Mouse (Mus musculus): ENCODE measurements around the gene Zfp658.

- TF ChIP-seq ZC3H11A (IDR thresholded peaks at IDR 0.05; ENCODE audit: borderline replicate concordance, low read depth, low read length), result no peak
- no peak for TF ChIP-seq ZNF384 (IDR thresholded peaks at IDR 0.05; ENCODE audit: low read depth, low read length)
- TF ChIP-seq MAFK (IDR thresholded peaks at IDR 0.05; ENCODE audit: insufficient read depth, low read depth, low read length), result no peak
- TF ChIP-seq HCFC1 (IDR thresholded peaks at IDR 0.05; ENCODE audit: borderline replicate concordance, insufficient read depth, low read length), result no peak
Measured at GRCm38 (mm10) chr7:43622927-43623326, 60.9 kb downstream of the Zfp658 start.

All from ES-E14 (cell line).